Mouse (Mus musculus) kidney, postnatal 0 days (tissue): Measurements from ENCODE around the gene Rgs19. TPM values are rescaled to one million over a fixed set of nuclear protein-coding genes. Genes with fewer than 3 reads are reported as not detected.

Experiments used
- ATAC-seq: fragments of 200-750 bp; cut with Nextera tagmentation; replicated peaks from 2 replicates; pipeline ENCODE4 v1.8.0; 2017; ENCODE audit warnings: low read depth, moderate number of reproducible peaks, moderate TSS enrichment, moderate library complexity; ENCODE audit not compliant: low FRiP score
- DNase-seq: peaks from one replicate; pipeline ENCODE4 v3.0.0-alpha.2; 2016; ENCODE audit warnings: low spot score
- H3K27ac ChIP-seq: fragments of 300-500 bp; sonication (generic); 2 replicates; pipeline ENCODE4 v1.5.1; 2014; ENCODE audit warnings: mild to moderate bottlenecking
- H3K27me3 ChIP-seq: fragments of 300-500 bp; sonication (generic); 2 replicates; pipeline ENCODE4 v1.6.1; 2014; ENCODE audit warnings: low read length, mixed read lengths; ENCODE audit not compliant: insufficient read depth
- H3K36me3 ChIP-seq: fragments of 300-500 bp; sonication (generic); 2 replicates; pipeline ENCODE4 v1.6.1; 2014; ENCODE audit warnings: low read length, mixed read lengths; ENCODE audit not compliant: insufficient read depth
- H3K4me1 ChIP-seq: fragments of 300-500 bp; sonication (generic); replicated peaks from 2 replicates; pipeline ENCODE4 v1.6.1; 2014; ENCODE audit warnings: antibody characterized with exemption, low read length, mixed read lengths; ENCODE audit not compliant: insufficient read depth
- H3K4me2 ChIP-seq: fragments of 300-500 bp; sonication (generic); 2 replicates; pipeline ENCODE4 v1.6.1; 2014; ENCODE audit warnings: mild to moderate bottlenecking, low read length, moderate library complexity, mixed read lengths
- H3K4me3 ChIP-seq: fragments of 300-500 bp; sonication (generic); replicated peaks from 2 replicates; pipeline ENCODE4 v1.5.1; 2014; ENCODE audit warnings: low read depth, low read length
- H3K9ac ChIP-seq: fragments of 300-500 bp; sonication (generic); 2 replicates; pipeline ENCODE4 v1.6.1; 2014; ENCODE audit warnings: low read depth, low read length
- H3K9me3 ChIP-seq: fragments of 300-500 bp; sonication (generic); replicated peaks from 2 replicates; pipeline ENCODE4 v1.6.1; 2016; ENCODE audit warnings: low read length, inconsistent platforms, mixed read lengths
- CTCF ChIP-seq: IDR thresholded peaks from 2 replicates; pipeline ENCODE4 v1.5.1; 2016; ENCODE audit warnings: antibody characterized with exemption, low read depth, mild to moderate bottlenecking, moderate library complexity
- WGBS: fragments of 180-500 bp; shearing (Covaris S2); extraction: QIAGEN DNeasy Blood & Tissue Kit; methylation state at CpG from one replicate; pipeline ENCODE4 v1.1.7; 2014; 5-methylcytosine and 5-hydroxymethylcytosine counted together
- polyA plus RNA-seq: library from polyadenylated mRNA; unstranded; fragments of >200 nt; fragmentation: Nextera tagmentation; extraction: Ambion mirVana; gene quantifications from 2 replicates; pipeline ENCODE4 v1.2.1, GENCODE M21; 2015

The Rgs19 gene
- polyA plus RNA-seq, 1 experiment from 2014 or later: 41.7 TPM

DNA sequence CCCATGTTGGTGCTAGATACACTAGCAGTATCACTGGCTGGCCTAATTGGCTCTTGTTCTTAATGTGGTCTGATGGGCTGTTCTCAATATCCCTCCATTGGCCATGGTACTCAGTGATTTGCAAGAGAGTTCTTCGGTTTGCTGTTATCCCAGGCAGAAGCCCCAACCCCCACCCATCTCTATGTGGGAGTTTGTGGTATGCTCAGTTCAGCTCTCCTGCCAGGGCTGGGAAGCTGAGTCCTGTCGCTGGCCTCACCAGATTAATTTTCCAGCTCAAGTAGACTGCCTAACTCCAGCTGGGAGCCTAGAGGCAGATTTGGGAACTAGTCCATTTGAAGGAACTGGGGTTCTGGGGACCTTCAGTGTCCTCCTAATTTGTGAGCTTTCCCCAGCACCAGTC lies 36.3 kb downstream of the Rgs19 start:
- Histone ChIP-seq H3K4me1 (no peaks in the 10 kb centered on the region), H3K9ac (no peak overlapping the region), H3K4me2 (no peak overlapping the region), H3K36me3 (peaks cover 27% of the 10 kb centered on the region), H3K4me3 (no peak overlapping the region), H3K27me3 (no peaks in the 10 kb centered on the region), H3K9me3 (no peaks in the 10 kb centered on the region), H3K27ac (no peak overlapping the region)
- ATAC-seq (no peak), DNase-seq (peak; percentile 33)
- 39% methylated on average over 2 of the region's 2 CpGs for WGBS
- TF ChIP-seq CTCF: no peak

DNA sequence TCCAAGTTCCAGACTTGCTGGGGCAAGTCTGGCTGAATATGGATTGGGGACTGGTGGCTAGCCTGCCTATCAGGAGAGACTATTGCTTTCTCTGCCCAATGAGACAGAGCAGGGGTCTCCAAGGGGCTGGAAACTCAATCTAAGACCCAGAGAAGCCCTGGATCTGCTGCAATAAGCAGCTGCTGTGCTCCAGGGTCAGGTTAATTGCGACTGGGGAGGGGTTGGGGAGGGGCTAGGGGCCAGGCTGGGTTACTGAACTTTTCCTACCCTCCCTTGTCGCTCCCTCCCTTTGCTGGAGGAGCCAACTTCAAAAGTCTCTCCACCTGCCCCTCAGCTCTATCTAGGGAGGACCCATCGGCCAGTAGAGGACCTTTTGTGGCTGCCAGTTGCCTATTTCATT lies 37.0 kb downstream of the Rgs19 start, which contains the start of gene Gm29797:
Gm29797 (plus strand) TSS at position 301 of the 400 bp plus-strand sequence.
- DNase-seq (no peak), ATAC-seq (no peak)
- H3K4me1 ChIP-seq: no peaks in the 10 kb centered on the region
- TF ChIP-seq CTCF: no peak
- no peak within 1 kb of the TSS for H3K4me3 ChIP-seq
- H3K9ac ChIP-seq: no peak within 1 kb of the TSS
- WGBS: 63% methylated on average over 3 of the region's 3 CpGs
- no peaks in the 10 kb centered on the region for H3K27me3 ChIP-seq
- H3K27ac ChIP-seq: no peak within 1 kb of the TSS
- H3K9me3 ChIP-seq: no peaks in the 10 kb centered on the region
- no peak within 1 kb of the TSS for H3K4me2 ChIP-seq
- peaks cover 34% of the 10 kb centered on the region for H3K36me3 ChIP-seq

DNA sequence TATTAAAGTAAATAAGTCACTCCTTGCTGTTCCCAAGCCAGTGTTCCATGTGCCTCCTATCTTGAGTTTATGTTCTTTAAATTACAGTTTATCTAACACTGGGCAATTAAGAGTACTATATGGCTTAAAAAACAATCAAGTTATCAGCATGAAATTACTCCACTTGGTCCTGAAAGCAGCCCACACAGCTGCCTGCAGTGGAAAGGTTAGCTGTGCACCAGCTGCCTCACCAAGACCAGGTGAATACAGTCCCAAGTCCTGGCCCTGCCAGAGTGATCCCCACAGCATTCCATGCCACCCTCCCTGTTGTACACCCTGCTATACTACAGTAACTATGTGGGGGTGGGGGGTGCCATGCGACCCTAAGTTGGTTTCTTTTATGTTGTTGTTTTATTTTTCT lies 40.3 kb downstream of the Rgs19 start:
- 91% methylated on average over 1 of the region's 1 CpGs for WGBS
- H3K4me1 ChIP-seq: no peaks in the 10 kb centered on the region
- no peak overlapping the region for H3K4me2 ChIP-seq
- DNase-seq: no peak
- H3K27ac ChIP-seq: no peak overlapping the region
- H3K36me3 ChIP-seq: peaks cover 57% of the 10 kb centered on the region
- no peak overlapping the region for H3K9ac ChIP-seq
- ATAC-seq: no peak
- H3K4me3 ChIP-seq: no peak overlapping the region
- no peaks in the 10 kb centered on the region for H3K27me3 ChIP-seq
- no peak for TF ChIP-seq CTCF
- no peaks in the 10 kb centered on the region for H3K9me3 ChIP-seq

GRCm38 (mm10) chr2:181653065-181653464 lies 40.7 kb downstream of the Rgs19 start:
- H3K27ac ChIP-seq: no peak overlapping the region
- no peaks in the 10 kb centered on the region for H3K9me3 ChIP-seq
- H3K4me1 ChIP-seq: no peaks in the 10 kb centered on the region
- ATAC-seq: no peak
- no peak overlapping the region for H3K4me2 ChIP-seq
- no peaks in the 10 kb centered on the region for H3K27me3 ChIP-seq
- no peak overlapping the region for H3K4me3 ChIP-seq
- H3K9ac ChIP-seq: no peak overlapping the region
- TF ChIP-seq CTCF: no peak
- H3K36me3 ChIP-seq: peaks cover 61% of the 10 kb centered on the region
- no peak for DNase-seq

GRCm38 (mm10) chr2:181648926-181649325 lies 44.9 kb downstream of the Rgs19 start:
- Histone ChIP-seq H3K36me3 (peaks cover 75% of the 10 kb centered on the region), H3K4me2 (no peak overlapping the region), H3K4me3 (no peak overlapping the region), H3K9ac (no peak overlapping the region), H3K27me3 (no peaks in the 10 kb centered on the region), H3K27ac (no peak overlapping the region), H3K9me3 (no peaks in the 10 kb centered on the region), H3K4me1 (no peaks in the 10 kb centered on the region)
- WGBS: 96% methylated on average over 10 of the region's 10 CpGs
- no peak for DNase-seq
- TF ChIP-seq CTCF: no peak
- no peak for ATAC-seq

GRCm38 (mm10) chr2:181646626-181647472 lies 46.9 kb downstream of the Rgs19 start:
- Histone ChIP-seq H3K9ac (no peak overlapping the region), H3K36me3 (peaks cover 64% of the 10 kb centered on the region), H3K4me1 (no peaks in the 10 kb centered on the region), H3K27ac (no peak overlapping the region), H3K4me2 (no peak overlapping the region), H3K4me3 (no peak overlapping the region), H3K27me3 (no peaks in the 10 kb centered on the region), H3K9me3 (no peaks in the 10 kb centered on the region)
- no peak for ATAC-seq
- 81% methylated on average over 6 of the region's 6 CpGs for WGBS
- no peak for DNase-seq
- no peak for TF ChIP-seq CTCF

- DNase-seq (no peak), ATAC-seq (no peak)
- no peak for TF ChIP-seq CTCF
- Histone ChIP-seq H3K4me3 (no peak overlapping the region), H3K9ac (no peak overlapping the region), H3K36me3 (peaks cover 66% of the 10 kb centered on the region), H3K27me3 (no peaks in the 10 kb centered on the region), H3K4me2 (no peak overlapping the region), H3K27ac (no peak overlapping the region), H3K9me3 (no peaks in the 10 kb centered on the region), H3K4me1 (no peaks in the 10 kb centered on the region)
- 97% methylated on average over 3 of the region's 3 CpGs for WGBS
These were observed 48.1 kb downstream of the Rgs19 start for GRCm38 (mm10) chr2:181645666-181646065.
